Mouse (Mus musculus): ENCODE data around the gene Epha2. TPM values are rescaled to one million over a fixed set of nuclear protein-coding genes. Genes with fewer than 3 reads are reported as not detected.
A peak's percentile ranks its signal among the peaks of the same experiment; 100 is the strongest.

The Epha2 gene
- 0.21 and 0.52 TPM in 2 replicates for polyA plus RNA-seq (2014; fragmentation: Nextera tagmentation; extraction: Ambion mirVana)

GRCm38 (mm10) chr4:141301116-141301553 is at the start of gene Epha2:
TSS of gene Epha2 (plus strand) at chr4:141301240.
- ATAC-seq (ENCODE audit: low read depth): peak; percentile 69
- H3K4me3 ChIP-seq (ENCODE audit: low read depth, low read length): peak within 1 kb of the TSS; percentile 55
- no peaks in the 10 kb centered on the region for H3K36me3 ChIP-seq (ENCODE audit: control insufficient read depth, insufficient read depth, low read length)
- peak within 1 kb of the TSS; percentile 98 for H3K4me2 ChIP-seq (ENCODE audit: low read depth, low read length)
- no peak within 1 kb of the TSS for H3K27ac ChIP-seq (ENCODE audit: low read depth, low read length)
- peaks cover 20% of the 10 kb centered on the region for H3K27me3 ChIP-seq (ENCODE audit: control insufficient read depth, insufficient read depth, low read length)
- H3K4me1 ChIP-seq (ENCODE audit: control insufficient read depth, insufficient read depth, low read length): peaks cover 7% of the 10 kb centered on the region
- peak within 1 kb of the TSS; percentile 51 for H3K9ac ChIP-seq (replicated peaks; ENCODE audit: low read depth, low read length)
- no peaks in the 10 kb centered on the region for H3K9me3 ChIP-seq (ENCODE audit: control insufficient read depth, low read length)
- WGBS: 0% methylated on average over 35 of the region's 35 CpGs

GRCm38 (mm10) chr4:141252641-141253040 is 48.4 kb upstream of the Epha2 start:
- H3K4me2 ChIP-seq (ENCODE audit: low read depth, low read length): no peak overlapping the region
- peaks cover 2% of the 10 kb centered on the region for H3K4me1 ChIP-seq (ENCODE audit: control insufficient read depth, insufficient read depth, low read length)
- H3K9ac ChIP-seq (replicated peaks; ENCODE audit: low read depth, low read length): no peak overlapping the region
- no peak overlapping the region for H3K27ac ChIP-seq (ENCODE audit: low read depth, low read length)
- peaks cover 14% of the 10 kb centered on the region for H3K27me3 ChIP-seq (ENCODE audit: control insufficient read depth, insufficient read depth, low read length)
- H3K36me3 ChIP-seq (ENCODE audit: control insufficient read depth, insufficient read depth, low read length): no peaks in the 10 kb centered on the region
- no peaks in the 10 kb centered on the region for H3K9me3 ChIP-seq (ENCODE audit: control insufficient read depth, low read length)
- 77% methylated on average over 2 of the region's 2 CpGs for WGBS
- H3K4me3 ChIP-seq (ENCODE audit: low read depth, low read length): no peak overlapping the region
- no peak for ATAC-seq (ENCODE audit: low read depth)

GRCm38 (mm10) chr4:141254234-141254633 is 46.8 kb upstream of the Epha2 start:
- Histone ChIP-seq H3K27me3 (ENCODE audit: control insufficient read depth, insufficient read depth, low read length) (peaks cover 4% of the 10 kb centered on the region), H3K9me3 (ENCODE audit: control insufficient read depth, low read length) (no peaks in the 10 kb centered on the region), H3K9ac (replicated peaks; ENCODE audit: low read depth, low read length) (no peak overlapping the region), H3K4me2 (ENCODE audit: low read depth, low read length) (no peak overlapping the region), H3K27ac (ENCODE audit: low read depth, low read length) (no peak overlapping the region), H3K4me3 (ENCODE audit: low read depth, low read length) (no peak overlapping the region), H3K4me1 (ENCODE audit: control insufficient read depth, insufficient read depth, low read length) (no peaks in the 10 kb centered on the region), H3K36me3 (ENCODE audit: control insufficient read depth, insufficient read depth, low read length) (no peaks in the 10 kb centered on the region)
- WGBS: 50% methylated on average over 16 of the region's 16 CpGs
- peak; percentile 42; the same call in 1 of the 2 replicates for ATAC-seq (ENCODE audit: low read depth)

GRCm38 (mm10) chr4:141257440-141257839 is 43.6 kb upstream of the Epha2 start:
- Histone ChIP-seq H3K36me3 (ENCODE audit: control insufficient read depth, insufficient read depth, low read length) (no peaks in the 10 kb centered on the region), H3K27ac (ENCODE audit: low read depth, low read length) (no peak overlapping the region), H3K4me1 (ENCODE audit: control insufficient read depth, insufficient read depth, low read length) (no peaks in the 10 kb centered on the region), H3K4me2 (ENCODE audit: low read depth, low read length) (no peak overlapping the region), H3K4me3 (ENCODE audit: low read depth, low read length) (no peak overlapping the region), H3K9ac (replicated peaks; ENCODE audit: low read depth, low read length) (no peak overlapping the region), H3K27me3 (ENCODE audit: control insufficient read depth, insufficient read depth, low read length) (no peaks in the 10 kb centered on the region), H3K9me3 (ENCODE audit: control insufficient read depth, low read length) (no peaks in the 10 kb centered on the region)
- 64% methylated on average over 5 of the region's 5 CpGs for WGBS
- no peak for ATAC-seq (ENCODE audit: low read depth)

GRCm38 (mm10) chr4:141259413-141259812 is 41.6 kb upstream of the Epha2 start:
- Histone ChIP-seq H3K4me2 (ENCODE audit: low read depth, low read length) (no peak overlapping the region), H3K4me1 (ENCODE audit: control insufficient read depth, insufficient read depth, low read length) (no peaks in the 10 kb centered on the region), H3K27me3 (ENCODE audit: control insufficient read depth, insufficient read depth, low read length) (no peaks in the 10 kb centered on the region), H3K9ac (replicated peaks; ENCODE audit: low read depth, low read length) (no peak overlapping the region), H3K9me3 (ENCODE audit: control insufficient read depth, low read length) (no peaks in the 10 kb centered on the region), H3K27ac (ENCODE audit: low read depth, low read length) (no peak overlapping the region), H3K36me3 (ENCODE audit: control insufficient read depth, insufficient read depth, low read length) (no peaks in the 10 kb centered on the region), H3K4me3 (ENCODE audit: low read depth, low read length) (no peak overlapping the region)
- WGBS: 83% methylated on average over 12 of the region's 12 CpGs
- no peak for ATAC-seq (ENCODE audit: low read depth)

- no peak for ATAC-seq (ENCODE audit: low read depth)
- no peaks in the 10 kb centered on the region for H3K9me3 ChIP-seq (ENCODE audit: control insufficient read depth, low read length)
- no peaks in the 10 kb centered on the region for H3K27me3 ChIP-seq (ENCODE audit: control insufficient read depth, insufficient read depth, low read length)
- H3K9ac ChIP-seq (replicated peaks; ENCODE audit: low read depth, low read length): no peak overlapping the region
- no peaks in the 10 kb centered on the region for H3K4me1 ChIP-seq (ENCODE audit: control insufficient read depth, insufficient read depth, low read length)
- no peaks in the 10 kb centered on the region for H3K36me3 ChIP-seq (ENCODE audit: control insufficient read depth, insufficient read depth, low read length)
- WGBS: 56% methylated on average over 16 of the region's 16 CpGs
- no peak overlapping the region for H3K4me3 ChIP-seq (ENCODE audit: low read depth, low read length)
- H3K4me2 ChIP-seq (ENCODE audit: low read depth, low read length): no peak overlapping the region
- no peak overlapping the region for H3K27ac ChIP-seq (ENCODE audit: low read depth, low read length)
Observed at GRCm38 (mm10) chr4:141260007-141260723, 40.9 kb upstream of the Epha2 start.

- Histone ChIP-seq H3K27me3 (ENCODE audit: control insufficient read depth, insufficient read depth, low read length) (no peaks in the 10 kb centered on the region), H3K9me3 (ENCODE audit: control insufficient read depth, low read length) (no peaks in the 10 kb centered on the region), H3K36me3 (ENCODE audit: control insufficient read depth, insufficient read depth, low read length) (no peaks in the 10 kb centered on the region), H3K4me3 (ENCODE audit: low read depth, low read length) (no peak overlapping the region), H3K4me1 (ENCODE audit: control insufficient read depth, insufficient read depth, low read length) (no peaks in the 10 kb centered on the region), H3K9ac (replicated peaks; ENCODE audit: low read depth, low read length) (no peak overlapping the region), H3K27ac (ENCODE audit: low read depth, low read length) (no peak overlapping the region), H3K4me2 (ENCODE audit: low read depth, low read length) (no peak overlapping the region)
- no peak for ATAC-seq (ENCODE audit: low read depth)
- 83% methylated on average over 10 of the region's 10 CpGs for WGBS
Observed at GRCm38 (mm10) chr4:141262906-141263637, 38.0 kb upstream of the Epha2 start.

GRCm38 (mm10) chr4:141265979-141266637 is 34.9 kb upstream of the Epha2 start:
- no peak overlapping the region for H3K4me2 ChIP-seq (ENCODE audit: low read depth, low read length)
- no peak for ATAC-seq (ENCODE audit: low read depth)
- H3K9ac ChIP-seq (replicated peaks; ENCODE audit: low read depth, low read length): no peak overlapping the region
- H3K4me3 ChIP-seq (ENCODE audit: low read depth, low read length): no peak overlapping the region
- no peaks in the 10 kb centered on the region for H3K27me3 ChIP-seq (ENCODE audit: control insufficient read depth, insufficient read depth, low read length)
- H3K4me1 ChIP-seq (ENCODE audit: control insufficient read depth, insufficient read depth, low read length): no peaks in the 10 kb centered on the region
- WGBS: 90% methylated on average over 3 of the region's 3 CpGs
- H3K36me3 ChIP-seq (ENCODE audit: control insufficient read depth, insufficient read depth, low read length): no peaks in the 10 kb centered on the region
- no peaks in the 10 kb centered on the region for H3K9me3 ChIP-seq (ENCODE audit: control insufficient read depth, low read length)
- H3K27ac ChIP-seq (ENCODE audit: low read depth, low read length): no peak overlapping the region

GRCm38 (mm10) chr4:141267250-141267649 is 33.8 kb upstream of the Epha2 start:
- no peaks in the 10 kb centered on the region for H3K4me1 ChIP-seq (ENCODE audit: control insufficient read depth, insufficient read depth, low read length)

More at GRCm38 (mm10) chr4:141267250-141267649, 33.8 kb upstream of the Epha2 start:
- no peaks in the 10 kb centered on the region for H3K36me3 ChIP-seq (ENCODE audit: control insufficient read depth, insufficient read depth, low read length)
- H3K27ac ChIP-seq (ENCODE audit: low read depth, low read length): no peak overlapping the region
- ATAC-seq (ENCODE audit: low read depth): no peak
- H3K27me3 ChIP-seq (ENCODE audit: control insufficient read depth, insufficient read depth, low read length): no peaks in the 10 kb centered on the region
- no peaks in the 10 kb centered on the region for H3K9me3 ChIP-seq (ENCODE audit: control insufficient read depth, low read length)
- no peak overlapping the region for H3K4me3 ChIP-seq (ENCODE audit: low read depth, low read length)
- H3K9ac ChIP-seq (replicated peaks; ENCODE audit: low read depth, low read length): no peak overlapping the region
- 72% methylated on average over 3 of the region's 3 CpGs for WGBS
- no peak overlapping the region for H3K4me2 ChIP-seq (ENCODE audit: low read depth, low read length)
